Mouse (Mus musculus): ENCODE measurements around the gene Otof. TPM values are rescaled to one million over a fixed set of nuclear protein-coding genes. Genes with fewer than 3 reads are reported as not detected.

Gene Otof
- total RNA-seq, 2 experiments from 2014 or later = not detected

GRCm38 (mm10) chr5:30438931-30439330 lies 22.8 kb downstream of the Otof start:
- ATAC-seq (replicated peaks; ENCODE audit: low FRiP score, poor library complexity, severe bottlenecking) = no peak

GRCm38 (mm10) chr5:30427406-30427805 lies 34.3 kb downstream of the Otof start:
- no peak for ATAC-seq (replicated peaks; ENCODE audit: low FRiP score, poor library complexity, severe bottlenecking)

GRCm38 (mm10) chr5:30423572-30424244 lies 38.0 kb downstream of the Otof start:
- no peak for ATAC-seq (replicated peaks; ENCODE audit: low FRiP score, poor library complexity, severe bottlenecking)

GRCm38 (mm10) chr5:30423121-30423520 lies 38.6 kb downstream of the Otof start:
- no peak for ATAC-seq (replicated peaks; ENCODE audit: low FRiP score, poor library complexity, severe bottlenecking)

GRCm38 (mm10) chr5:30416665-30417064 lies 45.1 kb downstream of the Otof start:
- no peak for ATAC-seq (replicated peaks; ENCODE audit: low FRiP score, poor library complexity, severe bottlenecking)

GRCm38 (mm10) chr5:30415876-30416275 lies 45.9 kb downstream of the Otof start:
- ATAC-seq (replicated peaks; ENCODE audit: low FRiP score, poor library complexity, severe bottlenecking) = no peak

- ATAC-seq (replicated peaks; ENCODE audit: low FRiP score, poor library complexity, severe bottlenecking) = no peak
Measured at GRCm38 (mm10) chr5:30415381-30415780, 46.4 kb downstream of the Otof start.

- ATAC-seq (replicated peaks; ENCODE audit: low FRiP score, poor library complexity, severe bottlenecking) = no peak
Measured at GRCm38 (mm10) chr5:30411524-30411923, 50.2 kb downstream of the Otof start.

- no peak for ATAC-seq (replicated peaks; ENCODE audit: low FRiP score, poor library complexity, severe bottlenecking)
Measured at GRCm38 (mm10) chr5:30406876-30407275, 54.9 kb downstream of the Otof start.

GRCm38 (mm10) chr5:30401165-30401564 lies 60.6 kb downstream of the Otof start:
- ATAC-seq (replicated peaks; ENCODE audit: low FRiP score, poor library complexity, severe bottlenecking) = no peak

GRCm38 (mm10) chr5:30400521-30400920 lies 61.2 kb downstream of the Otof start:
- no peak for ATAC-seq (replicated peaks; ENCODE audit: low FRiP score, poor library complexity, severe bottlenecking)

GRCm38 (mm10) chr5:30391473-30391872 lies 70.3 kb downstream of the Otof start:
- peak; percentile 71 for ATAC-seq (replicated peaks; ENCODE audit: low FRiP score, poor library complexity, severe bottlenecking)

- ATAC-seq (replicated peaks; ENCODE audit: low FRiP score, poor library complexity, severe bottlenecking) = no peak
Measured at GRCm38 (mm10) chr5:30389836-30390235, 71.9 kb downstream of the Otof start.

- ATAC-seq (replicated peaks; ENCODE audit: low FRiP score, poor library complexity, severe bottlenecking) = no peak
Measured at GRCm38 (mm10) chr5:30387726-30388125, 74.0 kb downstream of the Otof start.

GRCm38 (mm10) chr5:30382876-30383275 lies 78.9 kb downstream of the Otof start:
- no peak for ATAC-seq (replicated peaks; ENCODE audit: low FRiP score, poor library complexity, severe bottlenecking)

- no peak for ATAC-seq (replicated peaks; ENCODE audit: low FRiP score, poor library complexity, severe bottlenecking)
Measured at GRCm38 (mm10) chr5:30369426-30369825, 92.3 kb downstream of the Otof start.

GRCm38 (mm10) chr5:30367405-30367804 lies 94.3 kb downstream of the Otof start:
- ATAC-seq (replicated peaks; ENCODE audit: low FRiP score, poor library complexity, severe bottlenecking) = no peak

- no peak for ATAC-seq (replicated peaks; ENCODE audit: low FRiP score, poor library complexity, severe bottlenecking)
Measured at GRCm38 (mm10) chr5:30358436-30359099, 103.2 kb downstream of the Otof start.

- ATAC-seq (replicated peaks; ENCODE audit: low FRiP score, poor library complexity, severe bottlenecking) = no peak
Measured at GRCm38 (mm10) chr5:30356647-30357046, 105.1 kb downstream of the Otof start.

- ATAC-seq (replicated peaks; ENCODE audit: low FRiP score, poor library complexity, severe bottlenecking) = no peak
Measured at GRCm38 (mm10) chr5:30355559-30356159, 106.1 kb downstream of the Otof start.

GRCm38 (mm10) chr5:30355114-30355513 lies 106.6 kb downstream of the Otof start:
- no peak for ATAC-seq (replicated peaks; ENCODE audit: low FRiP score, poor library complexity, severe bottlenecking)

Data from erythroblast, adult 5-6 weeks (primary cell).